Mouse (Mus musculus): ENCODE data around the gene Scgb2b27.
"Not testable (repeated sequence)": the region's sequence is repeated elsewhere in the genome, so short reads cannot be mapped to it uniquely, and the experiment has no call there.

The Scgb2b27 gene

GRCm38 (mm10) chr7:34013842-34014241 is at the start of gene Scgb2b27:
Scgb2b27 (minus strand) TSS chr7:34013942.
- no peak for DNase-seq (ENCODE audit: extremely low read depth, insufficient read length, low spot score)

GRCm38 (mm10) chr7:34036076-34036815 is 22.5 kb upstream of the Scgb2b27 start:
- not testable (repeated sequence) for DNase-seq (ENCODE audit: extremely low read depth, insufficient read length, low spot score)

- not testable (repeated sequence) for DNase-seq (ENCODE audit: extremely low read depth, insufficient read length, low spot score)
Observed at GRCm38 (mm10) chr7:34034579-34034978, 20.8 kb upstream of the Scgb2b27 start.

GRCm38 (mm10) chr7:34030026-34030425 is 16.3 kb upstream of the Scgb2b27 start:
- DNase-seq (ENCODE audit: extremely low read depth, insufficient read length, low spot score), result no peak

- not testable (repeated sequence) for DNase-seq (ENCODE audit: extremely low read depth, insufficient read length, low spot score)
Observed at GRCm38 (mm10) chr7:34027202-34027601, 13.5 kb upstream of the Scgb2b27 start.

- DNase-seq (ENCODE audit: extremely low read depth, insufficient read length, low spot score), result no peak
Observed at GRCm38 (mm10) chr7:34025641-34026040, 11.9 kb upstream of the Scgb2b27 start.

GRCm38 (mm10) chr7:34021183-34021582 is 7.4 kb upstream of the Scgb2b27 start, which contains the start of gene Scgb1b27:
Scgb1b27 (plus strand) TSS chr7:34021483.
- DNase-seq (ENCODE audit: extremely low read depth, insufficient read length, low spot score), result not testable (repeated sequence)

GRCm38 (mm10) chr7:33982281-33982680 is 31.5 kb downstream of the Scgb2b27 start:
- not testable (repeated sequence) for DNase-seq (ENCODE audit: extremely low read depth, insufficient read length, low spot score)
